Mouse (Mus musculus): ENCODE measurements around the gene Gdpgp1. TPM values are rescaled to one million over a fixed set of nuclear protein-coding genes. Genes with fewer than 3 reads are reported as not detected.

Gene Gdpgp1
- polyA plus RNA-seq, 1 experiment: 0.91 TPM

- no peak overlapping the region for H3ac ChIP-seq (ENCODE audit: control insufficient read depth, insufficient read length)
- no peak overlapping the region for H3K4me2 ChIP-seq (ENCODE audit: low read depth)
- TF ChIP-seq MYOG (IDR thresholded peaks at IDR 0.05; ENCODE audit: control insufficient read depth in 1 of 3, insufficient read depth in 1 of 3, insufficient read length in 2 of 3, low read depth in 2 of 3) (no peak), USF1 (IDR thresholded peaks at IDR 0.05; ENCODE audit: low read depth) (no peak), TCF3 (IDR thresholded peaks at IDR 0.05; ENCODE audit: insufficient read length, low read depth) (no peak), E2F4 (IDR thresholded peaks at IDR 0.05; ENCODE audit: insufficient read depth) (no peak), POLR2AphosphoS2 (IDR thresholded peaks at IDR 0.05; ENCODE audit: insufficient read length, low read depth) (no peak), REST (IDR thresholded peaks at IDR 0.05; ENCODE audit: insufficient read depth, insufficient read length) (no peak), CEBPB (IDR thresholded peaks at IDR 0.05; ENCODE audit: insufficient read depth, poor library complexity, severe bottlenecking) (no peak), TCF12 (IDR thresholded peaks at IDR 0.05; ENCODE audit: insufficient read depth, poor library complexity, severe bottlenecking) (no peak), SRF (IDR thresholded peaks at IDR 0.05; ENCODE audit: control insufficient read depth, insufficient read length, low read depth) (no peak), MAX (IDR thresholded peaks at IDR 0.05; ENCODE audit: low read depth) (no peak)
- peaks cover 97% of the 10 kb centered on the region for H3K79me2 ChIP-seq (ENCODE audit: control insufficient read depth, insufficient read depth)
- H3K4me3 ChIP-seq: no peak overlapping the region
- H3K27me3 ChIP-seq (ENCODE audit: control insufficient read depth, insufficient read depth, insufficient read length): no peaks in the 10 kb centered on the region
- no peaks in the 10 kb centered on the region for H3K36me3 ChIP-seq (ENCODE audit: control insufficient read depth, insufficient read depth)
Measured at GRCm38 (mm10) chr7:80203638-80204096, 29.0 kb upstream of the Gdpgp1 start.

DNA sequence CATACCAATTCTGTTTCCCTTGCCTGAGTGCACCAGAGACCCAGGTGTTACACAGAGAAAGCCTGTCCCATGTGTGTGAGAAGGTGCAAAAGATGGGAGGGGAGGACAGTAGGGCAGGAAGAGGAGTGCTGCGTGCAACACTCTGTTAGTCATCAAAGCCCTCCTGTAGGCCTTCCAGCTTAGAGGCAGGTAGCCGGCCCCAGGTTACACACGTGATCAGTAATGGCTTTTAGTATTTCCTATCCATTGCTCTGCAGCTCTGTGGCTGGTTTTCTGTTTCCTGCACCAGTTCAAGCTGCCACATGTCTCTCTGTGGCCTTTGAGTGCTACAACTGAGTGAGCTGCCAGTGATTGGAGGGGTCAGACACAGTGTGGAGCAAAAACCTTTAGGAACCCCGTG, 28.3 kb upstream of the Gdpgp1 start:
- H3K4me2 ChIP-seq (ENCODE audit: low read depth): peak overlapping the region; percentile 27
- TF ChIP-seq USF1 (IDR thresholded peaks at IDR 0.05; ENCODE audit: low read depth): no peak
- no peak for TF ChIP-seq REST (IDR thresholded peaks at IDR 0.05; ENCODE audit: insufficient read depth, insufficient read length)
- no peak for TF ChIP-seq POLR2AphosphoS2 (IDR thresholded peaks at IDR 0.05; ENCODE audit: insufficient read length, low read depth)
- no peak for TF ChIP-seq E2F4 (IDR thresholded peaks at IDR 0.05; ENCODE audit: insufficient read depth)
- TF ChIP-seq SRF (IDR thresholded peaks at IDR 0.05; ENCODE audit: control insufficient read depth, insufficient read length, low read depth): no peak
- TF ChIP-seq MAX (IDR thresholded peaks at IDR 0.05; ENCODE audit: low read depth): no peak
- no peak for TF ChIP-seq TCF12 (IDR thresholded peaks at IDR 0.05; ENCODE audit: insufficient read depth, poor library complexity, severe bottlenecking)
- TF ChIP-seq CEBPB (IDR thresholded peaks at IDR 0.05; ENCODE audit: insufficient read depth, poor library complexity, severe bottlenecking): no peak
- no peak for TF ChIP-seq MYOD1 (IDR thresholded peaks at IDR 0.05; ENCODE audit: control insufficient read depth in 1 of 3, insufficient read length in 2 of 3, low read depth in 2 of 3)
- H3K4me3 ChIP-seq: no peak overlapping the region
- H3K79me2 ChIP-seq (ENCODE audit: control insufficient read depth, insufficient read depth): peaks cover 97% of the 10 kb centered on the region
- H3K36me3 ChIP-seq (ENCODE audit: control insufficient read depth, insufficient read depth): no peaks in the 10 kb centered on the region
- H3K27me3 ChIP-seq (ENCODE audit: control insufficient read depth, insufficient read depth, insufficient read length): no peaks in the 10 kb centered on the region
- no peak overlapping the region for H3ac ChIP-seq (ENCODE audit: control insufficient read depth, insufficient read length)

- peaks cover 96% of the 10 kb centered on the region for H3K79me2 ChIP-seq (ENCODE audit: control insufficient read depth, insufficient read depth)
- H3K27me3 ChIP-seq (ENCODE audit: control insufficient read depth, insufficient read depth, insufficient read length): no peaks in the 10 kb centered on the region
- H3K4me2 ChIP-seq (ENCODE audit: low read depth): peak overlapping the region; percentile 27
- no peak overlapping the region for H3K4me3 ChIP-seq
- H3K36me3 ChIP-seq (ENCODE audit: control insufficient read depth, insufficient read depth): no peaks in the 10 kb centered on the region
- H3ac ChIP-seq (ENCODE audit: control insufficient read depth, insufficient read length): no peak overlapping the region
- TF ChIP-seq TCF12 (IDR thresholded peaks at IDR 0.05; ENCODE audit: insufficient read depth, poor library complexity, severe bottlenecking): peak; percentile 63
- peak; percentile 45 to 89 (median 83) for TF ChIP-seq MYOD1 (IDR thresholded peaks at IDR 0.05; ENCODE audit: control insufficient read depth in 1 of 3, insufficient read length in 2 of 3, low read depth in 2 of 3)
- no peak for TF ChIP-seq USF1 (IDR thresholded peaks at IDR 0.05; ENCODE audit: low read depth)
- no peak for TF ChIP-seq E2F4 (IDR thresholded peaks at IDR 0.05; ENCODE audit: insufficient read depth)
- no peak for TF ChIP-seq REST (IDR thresholded peaks at IDR 0.05; ENCODE audit: insufficient read depth, insufficient read length)
- TF ChIP-seq SRF (IDR thresholded peaks at IDR 0.05; ENCODE audit: control insufficient read depth, insufficient read length, low read depth): no peak
- TF ChIP-seq TCF3 (IDR thresholded peaks at IDR 0.05; ENCODE audit: insufficient read length, low read depth): peak; percentile 85
- no peak for TF ChIP-seq CEBPB (IDR thresholded peaks at IDR 0.05; ENCODE audit: insufficient read depth, poor library complexity, severe bottlenecking)
- TF ChIP-seq POLR2AphosphoS2 (IDR thresholded peaks at IDR 0.05; ENCODE audit: insufficient read length, low read depth): no peak
- no peak for TF ChIP-seq POLR2A (IDR thresholded peaks at IDR 0.05; ENCODE audit: insufficient read length, low read depth)
- TF ChIP-seq MAX (IDR thresholded peaks at IDR 0.05; ENCODE audit: low read depth): no peak
- peak in 2 of 3 experiments; percentile 87 to 92 for TF ChIP-seq MYOG (IDR thresholded peaks at IDR 0.05; ENCODE audit: control insufficient read depth in 1 of 3, insufficient read depth in 1 of 3, insufficient read length in 2 of 3, low read depth in 2 of 3)
Measured at GRCm38 (mm10) chr7:80204961-80205360, 27.7 kb upstream of the Gdpgp1 start.

DNA sequence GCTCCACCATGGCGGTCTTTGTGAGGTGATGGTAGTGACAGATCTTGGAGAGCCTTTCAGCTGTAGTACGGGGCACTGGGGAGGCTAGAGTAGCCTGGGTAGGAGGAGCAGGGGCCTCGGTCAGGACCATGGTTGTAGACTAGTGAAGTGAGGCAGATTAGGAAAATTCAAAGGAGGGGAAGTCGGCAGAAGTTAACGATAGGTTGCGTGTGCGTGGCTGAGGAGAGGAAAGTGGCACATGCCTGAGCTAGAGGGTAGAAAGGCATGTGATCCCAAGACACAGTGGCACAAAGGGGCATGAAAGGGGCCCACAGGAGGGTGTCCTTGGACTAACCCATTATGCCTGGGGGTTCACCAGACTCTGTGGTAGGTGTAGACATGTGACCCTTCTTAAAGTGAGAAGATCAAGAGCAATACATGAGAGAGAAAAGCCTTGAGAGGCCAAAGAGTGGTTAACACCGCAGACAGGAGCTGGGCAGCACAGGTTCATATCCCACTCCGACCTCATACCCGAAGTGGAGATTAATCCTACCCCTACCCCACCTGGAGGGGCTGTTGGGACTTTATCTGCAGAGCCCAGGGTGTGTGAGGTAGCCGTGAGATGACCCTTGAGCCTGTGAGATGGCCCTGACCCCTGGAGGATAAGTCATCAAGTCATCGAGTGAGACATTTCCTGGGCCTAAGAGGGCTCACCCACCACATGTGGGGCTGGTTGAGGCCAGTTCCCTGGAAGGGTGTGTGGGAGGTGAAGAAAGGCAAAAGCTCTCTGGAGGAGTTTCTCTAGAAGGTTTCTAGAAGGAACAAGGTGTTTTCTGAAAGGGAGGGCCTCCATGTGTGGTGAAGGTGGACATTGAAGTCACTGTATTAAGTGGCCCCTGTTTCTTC, 26.7 kb upstream of the Gdpgp1 start:
- H3K4me3 ChIP-seq: no peak overlapping the region
- no peaks in the 10 kb centered on the region for H3K36me3 ChIP-seq (ENCODE audit: control insufficient read depth, insufficient read depth)
- H3K27me3 ChIP-seq (ENCODE audit: control insufficient read depth, insufficient read depth, insufficient read length): no peaks in the 10 kb centered on the region
- TF ChIP-seq CEBPB (IDR thresholded peaks at IDR 0.05; ENCODE audit: insufficient read depth, poor library complexity, severe bottlenecking) (no peak), REST (IDR thresholded peaks at IDR 0.05; ENCODE audit: insufficient read depth, insufficient read length) (no peak), TCF3 (IDR thresholded peaks at IDR 0.05; ENCODE audit: insufficient read length, low read depth) (no peak), MAX (IDR thresholded peaks at IDR 0.05; ENCODE audit: low read depth) (no peak), MYOD1 (IDR thresholded peaks at IDR 0.05; ENCODE audit: control insufficient read depth in 1 of 3, insufficient read length in 2 of 3, low read depth in 2 of 3) (no peak), TCF12 (IDR thresholded peaks at IDR 0.05; ENCODE audit: insufficient read depth, poor library complexity, severe bottlenecking) (no peak), POLR2AphosphoS2 (IDR thresholded peaks at IDR 0.05; ENCODE audit: insufficient read length, low read depth) (no peak), POLR2A (IDR thresholded peaks at IDR 0.05; ENCODE audit: insufficient read length, low read depth) (no peak), USF1 (IDR thresholded peaks at IDR 0.05; ENCODE audit: low read depth) (no peak), MYOG (IDR thresholded peaks at IDR 0.05; ENCODE audit: control insufficient read depth in 1 of 3, insufficient read depth in 1 of 3, insufficient read length in 2 of 3, low read depth in 2 of 3) (no peak), E2F4 (IDR thresholded peaks at IDR 0.05; ENCODE audit: insufficient read depth) (no peak), SRF (IDR thresholded peaks at IDR 0.05; ENCODE audit: control insufficient read depth, insufficient read length, low read depth) (no peak)
- no peak overlapping the region for H3K4me2 ChIP-seq (ENCODE audit: low read depth)
- peaks cover 96% of the 10 kb centered on the region for H3K79me2 ChIP-seq (ENCODE audit: control insufficient read depth, insufficient read depth)
- H3ac ChIP-seq (ENCODE audit: control insufficient read depth, insufficient read length): no peak overlapping the region
